Mouse (Mus musculus) CH12.LX (cell line): Measurements from ENCODE around the gene Calhm3. TPM values are rescaled to one million over a fixed set of nuclear protein-coding genes. Genes with fewer than 3 reads are reported as not detected.

Source experiments
- DNase-seq: peaks from one replicate; pipeline ENCODE4 v3.0.0-alpha.2; 2013; ENCODE audit errors: extremely low read depth
- H3K27ac ChIP-seq: 2 replicates; pipeline ENCODE4 v1.5.1; 2012; ENCODE audit warnings: low read depth, mild to moderate bottlenecking, control low read depth, moderate library complexity; ENCODE audit not compliant: insufficient read depth
- H3K27me3 ChIP-seq: replicated peaks from 2 replicates; pipeline ENCODE3; 2012; ENCODE audit warnings: inconsistent platforms
- H3K36me3 ChIP-seq, 2 experiments: replicated peaks in 1 of 2; 2 replicates each; pipeline versions ENCODE3 to v1.6.1; 2012; ENCODE audit warnings: inconsistent platforms in 1 of 2, low read length in 1 of 2, mild to moderate bottlenecking in 1 of 2, mixed read lengths in 1 of 2, moderate library complexity in 1 of 2; ENCODE audit not compliant: control insufficient read depth in 1 of 2, insufficient read depth in 1 of 2
- H3K4me1 ChIP-seq, 2 experiments: 2 replicates each; pipeline ENCODE4 v1.6.1; 2012; ENCODE audit warnings: inconsistent platforms in 1 of 2, moderate library complexity in 1 of 2; ENCODE audit not compliant: insufficient read depth in 2 of 2, control insufficient read depth in 1 of 2
- H3K4me2 ChIP-seq: 2 replicates; pipeline ENCODE4 v1.6.1; 2012; ENCODE audit warnings: low read depth, mild to moderate bottlenecking, control low read depth; ENCODE audit not compliant: poor library complexity, insufficient read depth, severe bottlenecking
- H3K4me3 ChIP-seq, 3 experiments: fragments of 150-350 bp in 1 of 3; sonication (generic) in 1 of 3; replicated peaks in 1 of 3; 2 replicates each; pipeline versions ENCODE3 to v1.5.1; 2011 to 2012; ENCODE audit warnings: low read depth in 2 of 3, low read length in 2 of 3, mild to moderate bottlenecking in 2 of 3, moderate library complexity in 2 of 3, control low read depth in 1 of 3, improper control_type of control experiment in 1 of 3, inconsistent platforms in 1 of 3, mixed read lengths in 1 of 3; ENCODE audit not compliant: poor library complexity in 1 of 3
- H3K79me2 ChIP-seq: replicated peaks from 2 replicates; pipeline ENCODE4 v1.6.1; 2012; ENCODE audit warnings: mild to moderate bottlenecking, moderate library complexity; ENCODE audit not compliant: control insufficient read depth, poor library complexity, insufficient read depth, severe bottlenecking; ENCODE audit errors: extremely low read depth
- H3K9ac ChIP-seq: 2 replicates; pipeline ENCODE4 v1.6.1; 2012; ENCODE audit warnings: low read depth, mild to moderate bottlenecking, control low read depth, moderate library complexity; ENCODE audit not compliant: insufficient read depth
- H3K9me3 ChIP-seq: replicated peaks from 2 replicates; pipeline ENCODE3; 2012; ENCODE audit warnings: low read length, inconsistent platforms, mixed read lengths
- BHLHE40 ChIP-seq: IDR thresholded peaks from 2 replicates; pipeline ENCODE4 v1.6.1; 2011; ENCODE audit warnings: mild to moderate bottlenecking, low read depth, low read length, improper control_type of control experiment
- CHD1 ChIP-seq: IDR thresholded peaks from 2 replicates; pipeline ENCODE4 v1.6.1; 2012; ENCODE audit warnings: low read depth, low read length, improper control_type of control experiment, inconsistent platforms
- CTCF ChIP-seq, 2 experiments: IDR thresholded peaks in 1 of 2; conservative IDR thresholded peaks in 1 of 2; 2 replicates each; pipeline ENCODE4 v1.5.1; 2011 to 2012; ENCODE audit warnings: low read depth in 2 of 2, low read length in 2 of 2, improper control_type of control experiment in 1 of 2, inconsistent platforms in 1 of 2, mild to moderate bottlenecking in 1 of 2, moderate library complexity in 1 of 2
- ELF1 ChIP-seq: IDR thresholded peaks from 2 replicates; pipeline ENCODE4 v1.6.1; 2014; ENCODE audit warnings: low read depth, mild to moderate bottlenecking, inconsistent platforms, low read length, improper control_type of control experiment
- ETS1 ChIP-seq: conservative IDR thresholded peaks from 2 replicates; pipeline ENCODE4 v1.6.1; 2012; ENCODE audit warnings: low read depth, mild to moderate bottlenecking, inconsistent platforms, low read length, improper control_type of control experiment, moderate library complexity
- HCFC1 ChIP-seq: IDR thresholded peaks from 2 replicates; pipeline ENCODE4 v1.6.1; 2012; ENCODE audit warnings: low read depth, mild to moderate bottlenecking, inconsistent platforms, low read length, improper control_type of control experiment
- IRF4 ChIP-seq: IDR thresholded peaks from 2 replicates; pipeline ENCODE4 v1.6.1; 2014; ENCODE audit warnings: low read depth, mild to moderate bottlenecking, inconsistent platforms, low read length, improper control_type of control experiment
- JUN ChIP-seq: IDR thresholded peaks from 2 replicates; pipeline ENCODE4 v1.6.1; 2011; ENCODE audit warnings: low read depth, mild to moderate bottlenecking, low read length, improper control_type of control experiment, moderate library complexity; ENCODE audit not compliant: insufficient read depth
- KAT2A ChIP-seq: IDR thresholded peaks from 2 replicates; pipeline ENCODE4 v1.6.1; 2012; ENCODE audit warnings: low read length, improper control_type of control experiment, inconsistent platforms; ENCODE audit not compliant: insufficient replicate concordance
- MEF2A ChIP-seq: IDR thresholded peaks from 2 replicates; pipeline ENCODE4 v1.6.1; 2014; ENCODE audit warnings: low read depth, mild to moderate bottlenecking, inconsistent platforms, low read length, improper control_type of control experiment, borderline replicate concordance
- MYC ChIP-seq: IDR thresholded peaks from 2 replicates; pipeline ENCODE4 v1.6.1; 2011; ENCODE audit warnings: low read depth, mild to moderate bottlenecking, improper control_type of control experiment, low read length
- NELFE ChIP-seq: IDR thresholded peaks from 2 replicates; pipeline ENCODE4 v1.6.1; 2011; ENCODE audit warnings: low read depth, low read length, improper control_type of control experiment
- NRF1 ChIP-seq: IDR thresholded peaks from 2 replicates; pipeline ENCODE4 v1.6.1; 2014; ENCODE audit warnings: low read depth, mild to moderate bottlenecking, inconsistent platforms, low read length, improper control_type of control experiment, moderate library complexity
- RCOR1 ChIP-seq: conservative IDR thresholded peaks from 2 replicates; pipeline ENCODE4 v1.6.1; 2012; ENCODE audit warnings: low read depth, mild to moderate bottlenecking, inconsistent platforms, low read length, improper control_type of control experiment
- SIN3A ChIP-seq: IDR thresholded peaks from 2 replicates; pipeline ENCODE4 v1.6.1; 2012; ENCODE audit warnings: low read length, improper control_type of control experiment, inconsistent platforms
- TBP ChIP-seq: conservative IDR thresholded peaks from 2 replicates; pipeline ENCODE4 v1.6.1; 2011; ENCODE audit warnings: low read depth, low read length, improper control_type of control experiment
- TCF12 ChIP-seq: IDR thresholded peaks from 2 replicates; pipeline ENCODE4 v1.6.1; 2014; ENCODE audit warnings: low read depth, mild to moderate bottlenecking, inconsistent platforms, low read length, improper control_type of control experiment
- UBTF ChIP-seq: IDR thresholded peaks from 2 replicates; pipeline ENCODE4 v1.6.1; 2012; ENCODE audit warnings: low read depth, mild to moderate bottlenecking, inconsistent platforms, low read length, improper control_type of control experiment, moderate library complexity
- USF1 ChIP-seq: IDR thresholded peaks from 2 replicates; pipeline ENCODE4 v1.6.1; 2014; ENCODE audit warnings: low read depth, mild to moderate bottlenecking, inconsistent platforms, low read length, improper control_type of control experiment
- USF2 ChIP-seq: conservative IDR thresholded peaks from 2 replicates; pipeline ENCODE4 v1.6.1; 2011; ENCODE audit warnings: low read depth, low read length, improper control_type of control experiment
- ZKSCAN1 ChIP-seq: IDR thresholded peaks from 2 replicates; pipeline ENCODE4 v1.6.1; 2012; ENCODE audit warnings: low read depth, inconsistent platforms, low read length, improper control_type of control experiment, borderline replicate concordance
- ZMIZ1 ChIP-seq: IDR thresholded peaks from 2 replicates; pipeline ENCODE4 v1.6.1; 2012; ENCODE audit warnings: low read depth, mild to moderate bottlenecking, inconsistent platforms, low read length, improper control_type of control experiment
- ZNF384 ChIP-seq: IDR thresholded peaks from 2 replicates; pipeline ENCODE4 v1.6.1; 2012; ENCODE audit warnings: low read depth, low read length, improper control_type of control experiment, inconsistent platforms
- dilution Hi-C: fragments of 300-500 bp; cut with MboI; formaldehyde crosslinking; loops from 2 replicates; pipeline ENCODE4 v1.14.3; 2020; ENCODE audit warnings: low sequenced_read_pairs; ENCODE audit not compliant: extremely low pct_unique_long_range_greater_than_20kb, extremely low pct_ligation_motif_present
- in situ Hi-C: fragments of 300-500 bp; cut with MboI; formaldehyde crosslinking; loops from 3 replicates; pipeline ENCODE4 v1.14.3; 2019; ENCODE audit warnings: low sequenced_read_pairs, low pct_ligation_motif_present, low pct_unique_long_range_greater_than_20kb, mixed read lengths
- polyA plus RNA-seq: library from polyadenylated mRNA; unstranded; fragments of >175 nt; gene quantifications from 2 replicates; pipeline ENCODE4 v1.2.1, GENCODE M21; 2012; ENCODE audit warnings: low read depth; ENCODE audit not compliant: insufficient read length
- total RNA-seq, 2 experiments: library from RNA; depleted of rRNA; stranded (reverse); fragments of 300-350 nt in 1 of 2; fragments of >200 nt in 1 of 2; gene quantifications; 2 replicates each; pipeline ENCODE4 v1.2.3; 2012 to 2014

Gene Calhm3
- total and polyA plus RNA-seq, 3 experiments, result not detected

- H3K79me2 ChIP-seq, result no peaks in the 10 kb centered on the region
- no peaks in the 10 kb centered on the region for H3K36me3 ChIP-seq
- H3K4me2 ChIP-seq, result no peak overlapping the region
- no peak overlapping the region for H3K9ac ChIP-seq
- DNase-seq, result no peak
- no peak overlapping the region for H3K27ac ChIP-seq
- dilution Hi-C loops, result no loop called here
- H3K4me3 ChIP-seq, result no peak overlapping the region
- H3K4me1 ChIP-seq, result peaks cover 0 to 6% of the 10 kb centered on the region in 2 experiments; a peak in 2 of 4 replicates
- peaks cover 8% of the 10 kb centered on the region for H3K9me3 ChIP-seq
- TF ChIP-seq HCFC1, result no peak
- TF ChIP-seq ZNF384, result no peak
- TF ChIP-seq TCF12, result no peak
- TF ChIP-seq JUN, result no peak
- TF ChIP-seq USF1, result no peak
- no peak for TF ChIP-seq CTCF (conservative IDR thresholded peaks at IDR 0.05 in 1 of 2, IDR thresholded peaks at IDR 0.05 in 1 of 2; ENCODE audit: low read depth in 2 of 2, low read length in 2 of 2)
- TF ChIP-seq USF2, result no peak
- no peak for TF ChIP-seq TBP
- TF ChIP-seq CHD1, result no peak
- no peak for TF ChIP-seq UBTF
- no peak for TF ChIP-seq NRF1
- no peak for TF ChIP-seq KAT2A
- no peak for TF ChIP-seq NELFE
- TF ChIP-seq ETS1, result no peak
- TF ChIP-seq, all 38 proteins: peak for 0
- H3K27me3 ChIP-seq, result peaks cover 50% of the 10 kb centered on the region
- in situ Hi-C loops, result no loop called here
Observed at GRCm38 (mm10) chr19:47188515-47189128, 31.1 kb upstream of the Calhm3 start.

GRCm38 (mm10) chr19:47186514-47187275 is 29.1 kb upstream of the Calhm3 start:
- TF ChIP-seq NELFE (no peak), HCFC1 (no peak), RCOR1 (no peak), USF1 (no peak), KAT2A (no peak), MYC (no peak), SIN3A (no peak), ZNF384 (no peak), USF2 (no peak), TBP (no peak), CTCF (conservative IDR thresholded peaks at IDR 0.05 in 1 of 2, IDR thresholded peaks at IDR 0.05 in 1 of 2; ENCODE audit: low read depth in 2 of 2, low read length in 2 of 2) (no peak), ZKSCAN1 (no peak), TCF12 (no peak), ELF1 (no peak), IRF4 (no peak), ZMIZ1 (no peak), MEF2A (no peak), BHLHE40 (no peak), ETS1 (no peak)
- dilution Hi-C loops, result no loop called here
- in situ Hi-C loops, result no loop called here
- no peaks in the 10 kb centered on the region for H3K79me2 ChIP-seq
- H3K27ac ChIP-seq, result no peak overlapping the region
- no peaks in the 10 kb centered on the region for H3K36me3 ChIP-seq
- H3K4me1 ChIP-seq, result peaks cover 0 to 6% of the 10 kb centered on the region in 2 experiments; a peak in 2 of 4 replicates
- H3K4me3 ChIP-seq, result no peak overlapping the region
- DNase-seq, result no peak
- no peak overlapping the region for H3K9ac ChIP-seq
- peaks cover 58% of the 10 kb centered on the region for H3K27me3 ChIP-seq
- H3K9me3 ChIP-seq, result peaks cover 9% of the 10 kb centered on the region
- H3K4me2 ChIP-seq, result no peak overlapping the region
